Mouse (Mus musculus) CD8-positive naive resting alpha-beta T cell, adult 2 months (primary cell): ENCODE results near the gene Cdadc1.

Experiments
- DNase-seq, 2 experiments: peaks; one replicate each; pipeline ENCODE4 v3.0.0; 2022; ENCODE audit warnings: low read depth in 2 of 2, low spot score in 2 of 2

Cdadc1 gene

GRCm38 (mm10) chr14:59597398-59598259 is at the start of gene Cdadc1:
Gene Cdadc1, minus strand, starts transcription at chr14:59597959.
- DNase-seq, result peak; percentile 97 to 99

DNA sequence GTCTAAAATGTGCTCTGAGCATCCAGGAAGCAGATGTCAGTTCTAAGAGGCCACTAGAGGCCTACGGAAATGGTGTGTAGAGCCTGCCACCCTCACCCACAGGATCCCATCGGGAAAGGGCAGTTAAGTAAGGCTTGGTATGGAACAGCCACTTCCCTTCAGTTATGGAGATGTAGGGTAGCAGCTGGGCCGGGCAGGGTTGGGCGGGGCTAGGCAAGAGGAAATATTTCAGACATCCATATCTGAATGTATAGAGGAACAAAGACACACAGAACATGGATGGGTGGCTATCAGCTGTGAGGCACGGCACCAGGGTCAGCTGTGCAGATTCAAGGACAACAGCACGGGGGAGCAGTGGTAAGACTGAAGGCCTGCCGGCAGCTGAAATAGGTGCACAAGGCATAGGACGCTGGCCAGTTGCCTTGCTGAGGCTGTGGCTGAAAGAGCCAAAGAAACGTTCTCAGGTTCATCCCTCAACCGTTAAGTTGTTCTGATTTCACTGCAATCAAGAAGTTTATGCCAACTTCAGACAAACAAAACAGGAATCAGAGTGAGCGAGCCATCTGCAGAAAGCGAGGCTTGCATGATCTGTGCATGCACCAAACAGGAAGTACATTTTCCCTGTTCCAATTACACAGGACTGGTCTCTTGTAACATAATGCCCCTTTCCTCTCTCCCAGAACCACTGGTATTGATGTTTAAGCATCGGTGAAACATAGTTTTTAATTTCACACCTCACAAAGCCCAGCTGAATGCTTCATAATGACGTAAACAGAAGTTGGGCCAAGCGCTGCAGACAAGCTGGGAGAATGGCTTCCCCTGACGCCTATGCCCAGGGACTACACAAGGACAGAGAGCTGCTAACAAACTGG is 49.3 kb upstream of the Cdadc1 start:
- no peak for DNase-seq

GRCm38 (mm10) chr14:59644896-59645295 is 47.1 kb upstream of the Cdadc1 start:
- no peak for DNase-seq

GRCm38 (mm10) chr14:59644166-59644565 is 46.4 kb upstream of the Cdadc1 start:
- no peak for DNase-seq

DNA sequence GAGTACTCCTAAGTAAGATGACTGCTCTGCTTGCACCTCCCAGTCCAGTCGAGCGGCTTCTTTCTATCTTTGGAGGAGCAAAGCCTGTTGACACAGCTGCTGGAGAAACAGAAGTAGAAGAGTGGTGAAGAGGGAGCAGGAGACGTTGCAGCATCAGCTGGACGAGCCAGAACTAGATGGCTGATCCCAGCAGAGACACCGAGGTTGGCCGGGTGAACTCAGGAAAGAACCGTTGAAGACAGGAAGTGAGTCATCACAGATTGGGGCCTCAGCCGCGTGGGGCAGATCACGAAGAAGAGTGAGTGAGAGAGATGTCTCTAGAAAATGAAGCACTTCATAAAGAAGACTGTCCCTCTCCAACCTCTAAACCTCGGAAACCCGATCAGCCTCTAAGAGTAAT is 45.8 kb upstream of the Cdadc1 start:
- peak; percentile 12 to 31 for DNase-seq

- DNase-seq, result no peak
Measured at GRCm38 (mm10) chr14:59641856-59642255, 44.1 kb upstream of the Cdadc1 start.

DNA sequence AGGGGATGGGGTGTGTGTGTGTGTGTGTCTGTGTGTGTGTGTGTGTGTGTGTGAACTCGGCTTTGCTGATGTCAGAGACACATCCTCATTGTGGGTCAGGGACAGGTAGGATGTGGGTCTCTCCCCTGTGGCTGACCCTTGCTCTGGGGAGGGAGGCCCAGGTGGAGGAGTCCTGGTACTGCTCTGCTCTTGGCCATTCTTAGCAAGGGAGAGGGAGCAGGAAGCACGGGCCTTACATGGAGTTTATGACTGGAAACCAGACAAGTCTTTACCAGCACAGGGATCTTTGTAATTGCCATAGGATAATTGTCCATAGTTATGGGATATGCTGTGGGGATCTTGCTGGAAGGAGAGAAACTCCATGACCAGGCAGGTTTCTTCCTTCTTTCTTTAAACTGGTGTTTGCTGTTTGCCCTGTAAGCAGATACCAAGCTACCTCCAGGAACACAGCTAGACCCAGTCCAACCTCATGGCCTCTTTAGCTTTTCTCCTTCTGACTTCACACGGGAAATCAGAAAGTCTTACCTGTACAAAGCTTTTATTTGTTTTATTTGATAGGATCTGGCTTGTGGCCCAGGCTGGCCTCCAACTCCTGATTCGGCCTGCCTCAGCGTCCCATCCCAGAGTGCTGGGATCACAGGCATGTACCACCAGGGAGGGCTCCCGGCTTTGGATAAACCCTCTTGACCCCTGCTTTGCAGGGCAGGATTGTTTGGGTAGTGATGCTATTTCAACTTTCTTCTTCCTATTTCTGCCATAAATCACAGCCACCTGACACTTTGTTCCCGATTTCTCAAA is 41.3 kb upstream of the Cdadc1 start:
- DNase-seq, result no peak

- DNase-seq, result no peak
Measured at GRCm38 (mm10) chr14:59633988-59634387, 36.2 kb upstream of the Cdadc1 start.

DNA sequence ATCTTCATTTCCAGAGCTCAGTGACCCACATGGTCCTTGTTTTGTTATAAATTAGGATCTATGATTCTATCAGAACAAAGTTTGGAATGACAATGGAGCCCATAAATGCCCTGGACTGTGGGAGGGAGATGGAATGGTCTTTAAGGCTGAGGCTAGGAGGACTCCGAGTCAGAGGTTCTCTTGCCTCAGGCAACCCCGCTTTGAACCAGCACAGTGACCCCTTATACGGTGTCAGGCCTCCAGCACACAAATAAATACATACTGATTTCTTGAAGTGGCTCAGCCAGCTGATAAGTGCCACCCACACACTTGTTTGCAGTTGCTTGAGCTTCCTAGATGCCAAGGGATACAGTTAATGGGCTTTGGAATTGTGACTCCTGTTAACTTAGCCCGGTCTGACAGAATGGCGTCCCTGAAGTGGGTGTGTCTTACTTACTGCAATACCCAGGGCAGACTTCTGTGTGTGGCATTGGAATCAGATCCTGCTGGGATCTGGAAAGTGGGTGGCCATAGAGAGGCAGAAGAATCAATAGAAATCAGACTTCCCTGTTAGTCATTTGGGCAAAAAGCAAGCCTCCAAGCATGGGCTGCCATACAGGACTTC is 35.6 kb upstream of the Cdadc1 start:
- no peak for DNase-seq

DNA sequence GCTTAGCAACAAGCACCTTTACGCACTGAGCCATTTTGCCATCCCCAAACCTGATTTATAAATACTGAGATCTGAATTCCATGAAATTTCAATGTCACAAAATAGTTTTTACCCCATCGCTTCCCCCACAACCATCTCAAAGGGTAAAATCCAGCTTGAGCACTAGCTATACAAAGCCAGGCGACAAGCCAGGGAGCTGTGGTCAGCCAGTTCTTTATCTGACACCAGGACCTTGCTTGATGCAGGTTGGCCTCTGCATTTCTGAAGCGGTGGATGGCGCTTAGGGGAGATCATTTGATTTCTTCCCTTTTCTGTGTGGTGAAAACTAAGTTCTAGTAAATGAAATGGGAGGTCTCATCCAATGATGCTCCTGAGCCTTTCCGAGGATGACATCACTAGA is 34.3 kb upstream of the Cdadc1 start:
- no peak for DNase-seq

- no peak for DNase-seq
Measured at GRCm38 (mm10) chr14:59630096-59630495, 32.3 kb upstream of the Cdadc1 start.

DNA sequence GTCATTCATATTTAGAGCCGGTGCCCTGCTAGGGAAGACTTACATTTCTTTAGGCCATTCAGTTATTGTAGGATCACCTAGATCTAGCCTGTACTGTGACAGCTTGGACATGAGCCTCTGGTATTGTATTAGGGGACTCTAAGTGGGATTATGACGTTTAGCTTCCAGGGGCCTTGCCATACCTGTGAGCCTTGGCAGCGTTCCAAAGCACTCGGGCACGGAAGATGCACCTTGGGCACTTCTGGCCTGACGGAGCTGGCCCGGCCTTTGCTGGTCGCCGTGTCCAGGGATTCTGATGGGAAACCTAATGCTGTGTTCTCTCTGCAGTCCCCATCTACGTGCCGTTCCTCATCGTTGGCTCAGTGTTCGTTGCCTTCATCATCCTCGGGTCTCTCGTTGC is 31.5 kb upstream of the Cdadc1 start:
- DNase-seq, result no peak

DNA sequence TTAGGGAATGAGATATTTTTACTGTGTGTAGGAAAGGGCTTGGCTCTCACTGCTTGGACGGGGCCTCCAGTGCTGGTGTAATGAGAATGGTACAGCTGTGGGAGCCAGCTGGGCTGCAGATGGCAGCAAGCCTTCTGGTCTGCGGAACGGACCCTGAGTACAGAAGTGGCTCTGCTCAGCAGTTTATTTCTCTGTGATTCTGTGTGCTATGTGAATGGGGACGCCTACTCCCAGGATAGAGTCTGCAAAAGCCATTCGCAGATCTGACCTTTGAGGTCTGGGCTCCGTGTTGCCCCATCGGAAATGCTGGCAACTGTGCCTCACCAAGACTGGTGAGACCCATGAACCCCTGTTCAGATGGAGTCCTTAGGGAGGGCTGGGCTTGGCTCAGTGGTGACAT is 30.1 kb upstream of the Cdadc1 start:
- no peak for DNase-seq

GRCm38 (mm10) chr14:59627142-59627680 is 29.5 kb upstream of the Cdadc1 start:
- DNase-seq, result no peak

GRCm38 (mm10) chr14:59626711-59627110 is 29.0 kb upstream of the Cdadc1 start:
- no peak for DNase-seq

GRCm38 (mm10) chr14:59625806-59626364 is 28.1 kb upstream of the Cdadc1 start:
- no peak for DNase-seq

DNA sequence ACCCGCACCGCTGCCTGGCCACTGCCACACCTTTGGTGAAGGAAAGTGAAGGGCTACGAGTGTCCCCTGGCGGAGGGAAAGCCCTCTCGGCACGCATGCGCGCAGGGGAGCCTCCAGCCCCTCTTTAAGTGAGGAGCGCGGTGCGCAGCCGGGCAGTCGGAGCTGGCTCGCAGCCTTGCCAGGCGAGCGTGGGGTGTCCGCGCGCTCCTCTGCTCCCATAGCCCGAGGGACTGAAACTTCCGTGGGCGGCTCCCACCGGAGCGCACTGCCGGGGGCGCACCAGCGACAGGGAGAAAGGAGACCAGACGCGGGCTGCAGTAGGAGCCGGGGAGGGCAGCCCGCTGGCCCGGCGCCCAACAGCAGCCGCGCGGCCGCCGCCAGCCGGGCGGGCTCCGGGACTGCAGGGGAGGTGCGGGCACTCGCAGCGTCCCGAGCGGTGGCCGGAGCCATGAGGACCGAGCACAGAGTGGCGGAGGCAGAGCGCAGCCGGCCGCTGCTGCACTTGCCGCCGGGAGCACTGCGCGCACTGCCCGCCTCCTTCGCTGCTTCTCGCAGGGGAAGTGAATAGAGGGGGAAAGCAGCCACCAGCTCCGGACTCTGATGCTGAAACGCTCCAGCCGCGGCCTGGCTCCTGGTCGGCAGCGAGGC is 27.5 kb upstream of the Cdadc1 start, which contains the start of gene Shisa2:
Shisa2 (plus strand) TSS at position 151 of the 648 bp plus-strand sequence.
- DNase-seq, result no peak

DNA sequence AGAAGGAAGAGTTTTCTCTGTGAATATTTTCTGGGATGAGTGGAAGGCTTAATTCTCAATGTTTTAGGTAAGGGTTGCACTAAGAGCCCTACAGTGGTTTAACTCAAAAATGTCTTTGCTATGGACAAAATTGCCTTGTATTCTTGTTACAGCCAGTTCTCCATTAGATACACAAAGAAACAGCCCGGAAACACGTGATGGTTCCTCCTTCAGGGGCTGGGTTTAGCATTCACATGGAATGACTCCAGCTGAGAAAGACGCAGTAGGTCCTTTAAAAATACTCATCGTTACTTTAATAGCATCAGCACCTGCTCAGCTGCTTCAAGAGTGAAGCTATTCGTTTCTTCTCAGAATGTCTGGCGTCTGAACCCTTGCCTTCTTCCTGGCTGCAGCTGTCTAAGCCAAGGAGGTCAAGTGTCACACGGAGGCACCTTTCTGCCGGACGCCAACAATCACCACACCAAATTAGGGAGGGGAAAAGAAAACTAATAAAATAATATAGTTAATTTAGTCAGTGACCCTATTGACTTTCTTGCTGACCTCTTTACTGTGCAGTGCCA is 26.6 kb upstream of the Cdadc1 start:
- no peak for DNase-seq

DNA sequence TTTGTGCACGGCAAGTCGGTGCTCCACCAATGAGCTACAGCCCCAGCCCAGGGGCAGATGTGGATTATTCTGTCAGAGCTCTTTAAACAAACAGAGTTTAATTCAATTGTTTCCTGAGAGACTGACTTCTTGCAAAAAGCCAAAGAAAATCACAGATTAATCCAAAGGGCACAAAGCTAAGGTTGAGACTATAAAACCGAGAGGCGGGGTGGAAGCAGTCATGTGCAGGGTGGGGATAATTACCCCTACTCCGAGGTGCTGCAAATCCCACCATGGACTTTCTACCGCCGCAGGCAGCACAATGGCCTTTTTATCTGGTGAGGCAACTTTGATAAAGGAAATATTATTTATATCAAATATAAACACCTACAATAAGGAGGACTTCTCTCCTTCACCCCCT is 19.0 kb upstream of the Cdadc1 start:
- DNase-seq, result no peak
